Mouse (Mus musculus): ENCODE results near the gene Olfr498. TPM values are rescaled to one million over a fixed set of nuclear protein-coding genes. Genes with fewer than 3 reads are reported as not detected.

Olfr498 gene
- not detected for total RNA-seq (2022)

DNA sequence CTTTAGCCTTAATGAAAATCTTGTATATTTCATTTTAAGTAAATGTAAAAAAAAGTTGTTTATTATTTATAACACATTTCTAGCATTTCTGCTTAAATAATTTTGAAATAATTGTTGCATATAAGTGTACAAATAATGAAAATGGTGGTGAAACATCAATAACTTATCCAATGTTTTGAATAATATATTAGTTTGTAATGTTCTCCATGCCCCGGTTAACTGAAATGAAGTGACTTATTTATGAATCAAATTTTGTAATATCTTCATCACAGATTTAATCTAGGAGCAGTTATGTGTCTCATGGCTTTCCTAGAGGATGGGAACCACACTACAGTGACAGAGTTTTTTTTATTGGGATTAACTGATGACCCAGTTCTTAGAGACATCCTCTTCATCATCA lies at the start of gene Olfr498:
TSS of gene Olfr498 (plus strand) at position 301 of the 400 bp plus-strand sequence.
- DNase-seq (ENCODE audit: low spot score) = no peak

DNA sequence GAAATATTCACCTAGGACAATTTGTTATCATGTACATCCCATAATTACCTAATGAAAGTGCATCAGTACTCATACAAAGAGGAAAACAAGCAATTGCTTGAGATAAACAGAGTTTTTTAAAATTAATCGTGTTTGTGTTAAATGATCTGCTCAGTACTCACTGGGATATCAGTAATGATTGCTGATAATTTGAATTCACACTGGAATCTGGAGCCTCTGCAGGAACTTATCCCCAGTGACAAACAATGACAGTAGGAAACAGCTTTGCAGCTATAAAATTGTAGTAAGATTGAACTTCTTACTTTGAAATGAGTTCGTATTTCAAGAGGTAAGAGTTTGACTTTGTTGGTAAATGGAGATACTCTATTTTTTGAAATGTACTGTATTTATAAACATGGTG lies 45.0 kb upstream of the Olfr498 start, which contains the start of gene Olfr497:
TSS of gene Olfr497 (plus strand) at position 301 of the 400 bp plus-strand sequence.
- no peak for DNase-seq (ENCODE audit: low spot score)

Other genes with a start within 250 kb of the Olfr498 start
- gene Olfr488, start 207.0 kb upstream of the Olfr498 start, total RNA-seq (2022) = not detected
- gene Olfr490, start 176.4 kb upstream of the Olfr498 start, total RNA-seq (2022) = not detected
- not detected for gene Olfr491, start 151.9 kb upstream of the Olfr498 start, total RNA-seq (2022)
- not detected for gene Olfr492, start 141.7 kb upstream of the Olfr498 start, total RNA-seq (2022)
- not detected for gene Olfr493, start 118.3 kb upstream of the Olfr498 start, total RNA-seq (2022)
- gene Olfr494, start 100.0 kb upstream of the Olfr498 start, total RNA-seq (2022) = not detected
- gene Olfr495, start 72.2 kb upstream of the Olfr498 start, total RNA-seq (2022) = not detected
- not detected for gene Olfr497, start 44.9 kb upstream of the Olfr498 start, total RNA-seq (2022)
- gene Olfr502, start 59.7 kb downstream of the Olfr498 start, total RNA-seq (2022) = not detected
- gene Olfr503, start 79.2 kb downstream of the Olfr498 start, total RNA-seq (2022) = not detected
- gene Olfr504, start 100.5 kb downstream of the Olfr498 start, total RNA-seq (2022) = not detected
- gene Olfr506, start 145.5 kb downstream of the Olfr498 start, total RNA-seq (2022) = not detected
- not detected for gene Olfr507, start 156.5 kb downstream of the Olfr498 start, total RNA-seq (2022)
- not detected for gene Olfr508, start 164.7 kb downstream of the Olfr498 start, total RNA-seq (2022)
- not detected for gene Olfr509, start 186.6 kb downstream of the Olfr498 start, total RNA-seq (2022)
- not detected for gene Olfr510, start 201.1 kb downstream of the Olfr498 start, total RNA-seq (2022)
- gene Olfr512, start 248.0 kb downstream of the Olfr498 start, total RNA-seq (2022) = not detected